Comparison of ENCODE assay signal across 8 mouse cellular contexts in genomic region chr9:124422900-124423551, GRCm38 (mm10). TPM values are rescaled to one million over a fixed set of nuclear protein-coding genes. Genes with fewer than 3 reads are reported as not detected.
DNase-seq lines count a peak whose midpoint lies in the region; ATAC-seq and TF ChIP-seq lines count a peak whose summit lies in the region.

No protein-coding gene starts in this region.

- under 1% methylated on average over 53 of the region's 59 CpGs for WGBS in hindbrain, postnatal 0 days

- DNase-seq in WW6 (ENCODE audit: low read depth, low spot score), result peak; percentile 97
- DNase-seq in cerebellum, postnatal 4 days (ENCODE audit: low spot score in 2 of 2), result peak; percentile 79 to 92
- peak; percentile 92 for DNase-seq in gastrocnemius, adult 18-20 months (ENCODE audit: low spot score)
- peak; percentile 96 for DNase-seq in hindbrain, postnatal 0 days (ENCODE audit: low spot score)
- DNase-seq in left cerebral cortex, adult 2 months (ENCODE audit: extremely low spot score in 1 of 2, low spot score in 2 of 2), result peak; percentile 88 to 93
- DNase-seq in right cerebral cortex, adult 2 months (ENCODE audit: low spot score in 2 of 2), result peak; percentile 90 to 91
- peak; percentile 91 for DNase-seq in urinary bladder, postnatal 25 days (ENCODE audit: low spot score)

- H3K4me1 ChIP-seq in hindbrain, postnatal 0 days (ENCODE audit: insufficient read depth, low read length), result no peaks in the 10 kb centered on the region

- H3K4me2 ChIP-seq in hindbrain, postnatal 0 days (ENCODE audit: low read depth, low read length), result peak overlapping the region; percentile 65

- peak overlapping the region; percentile 67 for H3K9ac ChIP-seq in hindbrain, postnatal 0 days (replicated peaks; ENCODE audit: low read length)

- intact Hi-C loops in left cerebral cortex, adult 2 months (cut with DNase I), result no loop called here

- no peaks in the 10 kb centered on the region for H3K27me3 ChIP-seq in hindbrain, postnatal 0 days (ENCODE audit: insufficient read depth, low read length)

- H3K27ac ChIP-seq in hindbrain, postnatal 0 days, result peak overlapping the region; percentile 97
- peak overlapping the region; percentile 99 for H3K27ac ChIP-seq in left cerebral cortex, adult 2 months

- ATAC-seq in hindbrain, postnatal 0 days, result peak; percentile 77
- peak; percentile 31 for ATAC-seq in megakaryocyte, adult 5-6 weeks (ENCODE audit: poor library complexity, severe bottlenecking)

- peak overlapping the region; percentile 80 for H3K4me3 ChIP-seq in hindbrain, postnatal 0 days (ENCODE audit: low read length)
- peak overlapping the region; percentile 95 for H3K4me3 ChIP-seq in left cerebral cortex, adult 2 months

- TF ChIP-seq CTCF in hindbrain, postnatal 0 days (IDR thresholded peaks at IDR 0.05; ENCODE audit: low read depth), result peak; percentile 29; the same call in 1 of the 2 replicates
- TF ChIP-seq CTCF in left cerebral cortex, adult 2 months (IDR thresholded peaks at IDR 0.05), result no peak; the same call in 1 of the 2 replicates

- no peaks in the 10 kb centered on the region for H3K9me3 ChIP-seq in hindbrain, postnatal 0 days (ENCODE audit: low read length)

- no peaks in the 10 kb centered on the region for H3K36me3 ChIP-seq in hindbrain, postnatal 0 days (ENCODE audit: insufficient read depth, low read length)

RNA-seq across cellular contexts. Expression of gene Ppp2r3d, which starts 53.7 kb away (rescaled TPM):
- total RNA-seq in gastrocnemius, adult 18-20 months (2021), result 10 to 100 TPM; 27.9 to 30.0 TPM
- 122 and 181 TPM in 2 replicates for total RNA-seq in hindbrain, postnatal 0 days (2014; rRNA removed)
- polyA plus RNA-seq in hindbrain, postnatal 0 days (2015; fragmentation: Nextera tagmentation; extraction: Ambion mirVana), result 150 and 166 TPM in 2 replicates
- 100 to 1,000 TPM in 1 of 2 experiments, 10 to 100 TPM in 1; 98.9 to 106 TPM for total RNA-seq in left cerebral cortex, adult 2 months (2021)
- total RNA-seq in megakaryocyte, adult 5-6 weeks (2015), result 20.2 and 36.8 TPM in 2 replicates
- 8.7 and 12.7 TPM in 2 replicates for total RNA-seq in megakaryocyte, adult 5-6 weeks (2017)

Comparison
In these comparisons a context has a peak if more than half of its experiments do, and no peak if none do; other contexts are left out.
1. Peak in every context shown above with its lines: DNase-seq, ATAC-seq, H3K4me3 ChIP-seq and H3K27ac ChIP-seq.